Mouse (Mus musculus): Measurements from ENCODE around the gene Trp53inp2. TPM values are rescaled to one million over a fixed set of nuclear protein-coding genes. Genes with fewer than 3 reads are reported as not detected.
A peak's percentile ranks its signal among the peaks of the same experiment; 100 is the strongest.

Trp53inp2 gene
- polyA plus RNA-seq, 1 experiment from 2014 or later: 6.9 TPM

DNA sequence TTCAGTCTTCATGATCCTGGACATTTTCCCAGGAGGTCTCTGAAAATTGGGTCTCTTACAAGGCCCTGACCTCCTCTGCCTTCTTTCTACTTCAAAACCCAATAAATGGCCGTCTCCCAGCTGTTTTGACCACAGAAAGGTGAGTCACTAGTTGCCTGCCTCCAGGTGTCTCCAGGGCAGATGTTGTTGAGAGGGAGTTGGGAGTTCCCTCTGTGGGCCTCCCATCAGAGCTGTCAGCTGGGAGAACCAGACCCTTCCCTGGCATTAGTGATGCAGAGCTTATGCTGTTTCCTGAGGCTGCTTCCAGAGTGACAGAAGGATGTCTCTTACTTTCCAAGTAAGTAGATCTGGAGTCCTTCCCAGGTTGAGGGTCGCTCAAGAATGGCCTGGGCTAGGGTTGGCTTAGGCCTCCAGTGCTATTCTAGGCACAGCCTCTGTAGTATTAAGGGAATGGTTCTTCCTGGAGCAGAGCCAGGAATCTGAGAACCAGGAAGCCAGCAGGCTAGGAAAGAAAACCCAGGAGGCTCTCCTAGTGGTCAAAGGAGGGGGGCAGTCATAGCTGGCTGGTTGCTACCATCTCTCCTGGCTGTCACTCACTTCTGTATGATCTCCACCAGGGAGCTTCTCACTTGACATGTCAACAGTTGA is 2.1 kb downstream of the Trp53inp2 start:
- DNase-seq (ENCODE audit: low spot score): no peak

GRCm38 (mm10) chr2:155385090-155385489 is 4.2 kb downstream of the Trp53inp2 start:
- peak; percentile 83 for DNase-seq (ENCODE audit: low spot score)

DNA sequence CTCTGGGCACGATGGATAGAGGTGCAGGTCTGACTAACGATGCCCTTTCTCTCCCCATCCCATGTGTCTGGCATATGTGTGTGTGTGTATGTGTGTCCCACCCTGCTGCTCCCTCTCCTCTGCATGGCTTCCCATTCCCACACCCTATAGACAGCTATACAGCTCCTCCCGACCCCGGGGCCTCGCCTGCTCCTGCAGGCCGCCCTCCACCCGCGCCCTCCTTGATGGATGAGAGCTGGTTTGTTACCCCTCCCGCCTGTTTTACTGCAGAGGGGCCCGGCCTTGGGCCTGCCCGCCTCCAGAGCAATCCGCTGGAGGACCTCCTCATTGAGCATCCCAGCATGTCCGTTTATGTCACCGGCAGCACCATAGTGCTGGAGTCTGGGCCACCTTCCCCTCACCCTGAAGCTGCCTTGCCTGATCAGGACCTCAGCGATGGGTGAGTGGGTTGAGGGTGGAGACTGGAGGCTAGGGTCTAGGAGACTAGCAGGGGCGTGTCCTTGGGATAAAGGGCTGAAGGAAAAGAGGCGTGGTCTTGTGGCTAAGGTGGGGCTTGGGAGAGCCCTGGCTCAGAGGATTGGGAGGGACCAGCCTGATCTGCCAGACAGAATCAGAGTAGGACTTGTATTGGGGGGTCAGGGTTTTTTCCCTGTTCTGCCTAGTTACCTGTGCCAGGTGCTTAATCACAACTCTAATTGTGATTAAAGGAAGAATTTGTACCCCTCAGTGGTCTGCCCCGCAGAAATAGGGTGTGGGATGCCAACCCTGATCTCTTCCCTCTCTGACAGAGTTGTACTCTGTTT is 5.1 kb downstream of the Trp53inp2 start:
- DNase-seq (ENCODE audit: low spot score): no peak

DNA sequence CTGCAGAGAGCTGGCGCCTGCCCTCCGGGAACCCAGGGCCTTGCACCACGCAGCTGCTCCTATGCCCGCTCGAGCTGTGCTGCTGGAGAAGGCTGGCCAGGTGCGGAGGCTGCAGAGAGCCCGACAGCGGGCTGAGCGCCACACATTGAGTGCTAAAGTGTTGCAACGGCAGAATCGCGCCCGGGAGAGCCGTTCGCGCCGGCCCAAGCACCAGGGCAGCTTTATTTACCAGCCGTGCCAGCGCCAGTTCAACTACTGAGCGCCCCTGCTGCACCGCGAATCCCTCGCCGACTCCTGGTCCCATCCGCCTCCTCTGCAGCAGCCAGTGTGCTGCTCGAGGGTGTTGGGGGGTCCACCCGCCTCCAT is 5.7 kb downstream of the Trp53inp2 start:
- DNase-seq (ENCODE audit: low spot score): peak; percentile 8

DNA sequence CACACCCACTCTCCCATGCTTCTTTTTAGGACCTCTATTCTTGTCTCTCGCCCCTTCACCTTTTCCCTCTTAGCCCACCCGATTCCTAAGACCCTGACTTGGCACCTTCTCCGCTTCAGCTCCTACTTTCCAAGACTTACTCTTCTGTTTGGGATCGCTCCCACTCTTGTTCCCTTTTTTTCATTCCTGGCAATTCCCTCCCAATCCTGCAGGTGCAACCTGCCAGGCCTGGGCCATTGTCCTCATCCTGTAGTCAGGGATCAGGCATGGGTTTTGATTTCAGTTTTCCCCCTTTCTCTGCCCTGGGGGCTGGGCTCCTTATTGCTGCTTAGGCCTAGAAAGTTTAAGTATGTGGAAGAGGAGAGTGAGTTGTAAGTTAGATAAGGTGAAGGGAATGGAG is 6.2 kb downstream of the Trp53inp2 start:
- DNase-seq (ENCODE audit: low spot score): no peak

- DNase-seq (ENCODE audit: low spot score): no peak
Measured at GRCm38 (mm10) chr2:155388573-155388972, 7.7 kb downstream of the Trp53inp2 start.

DNA sequence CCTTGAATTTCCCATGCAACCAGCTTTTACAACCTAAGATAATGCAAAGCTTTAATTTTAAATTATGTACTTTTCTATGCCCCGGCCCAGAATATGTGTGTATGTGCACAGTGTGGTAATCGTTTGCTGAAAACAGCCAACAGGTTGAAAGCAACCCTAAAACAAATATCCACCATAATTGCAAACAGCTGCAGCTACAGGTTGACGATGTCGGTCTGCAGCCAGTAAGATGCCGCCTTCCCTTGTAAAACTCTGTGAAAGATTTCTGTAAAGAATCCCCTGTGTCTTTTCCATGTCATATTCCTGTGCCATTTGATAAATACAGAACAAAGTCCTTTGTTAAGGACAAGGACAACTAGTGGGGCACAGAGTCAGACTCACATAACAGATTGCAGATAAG is 13.7 kb downstream of the Trp53inp2 start:
- no peak for DNase-seq (ENCODE audit: low spot score)

GRCm38 (mm10) chr2:155400276-155400675 is 19.4 kb downstream of the Trp53inp2 start:
- no peak for DNase-seq (ENCODE audit: low spot score)

- DNase-seq (ENCODE audit: low spot score): no peak
Measured at GRCm38 (mm10) chr2:155401926-155402325, 21.1 kb downstream of the Trp53inp2 start.

GRCm38 (mm10) chr2:155404635-155405034 is 23.8 kb downstream of the Trp53inp2 start:
- DNase-seq (ENCODE audit: low spot score): no peak

- no peak for DNase-seq (ENCODE audit: low spot score)
Measured at GRCm38 (mm10) chr2:155420911-155421310, 40.1 kb downstream of the Trp53inp2 start.

DNA sequence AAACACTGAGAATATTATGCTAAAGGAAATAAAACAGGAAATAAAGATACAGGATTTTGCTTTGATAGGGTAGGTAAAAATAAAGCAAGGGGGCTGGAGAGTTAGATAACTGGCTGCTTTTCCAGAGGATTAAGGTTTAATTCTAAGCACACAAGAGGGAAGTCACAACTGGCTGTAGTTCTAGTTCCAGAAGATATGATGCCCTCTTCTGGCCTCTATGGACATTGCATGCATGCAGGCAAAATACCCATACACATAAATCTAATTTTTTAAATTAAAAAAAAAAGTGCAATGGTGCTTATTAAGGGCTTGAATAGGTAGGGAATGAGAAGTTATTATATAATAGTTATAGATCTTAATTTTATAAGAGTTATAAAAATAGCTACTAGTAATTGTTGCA is 55.6 kb downstream of the Trp53inp2 start:
- peak; percentile 34 for DNase-seq (ENCODE audit: low spot score)

MicroRNA genes within 50 kb of the gene (microRNA counts, 519-probe panel; counts per million panel counts)
- microRNA mmu-miR-695: 473 counts per million, percentile 71 among the panel's probes with 10 or more counts

Small RNAs within 50 kb of the gene (microRNA-seq; reads per million reads assigned to microRNA genes)
- gene Mir695 (ENCODE audit: borderline number of aligned reads): not detected

Other genes with a start within 250 kb of the Trp53inp2 start
- 30.8 and 36.7 TPM in 2 replicates for gene Itch, start 247.6 kb upstream of the Trp53inp2 start, polyA plus RNA-seq (2015; fragmentation: Nextera tagmentation; extraction: Ambion mirVana)
- 410 and 468 TPM in 2 replicates for gene Dynlrb1, start 144.5 kb upstream of the Trp53inp2 start, polyA plus RNA-seq (2015; fragmentation: Nextera tagmentation; extraction: Ambion mirVana)
- gene Map1lc3a, start 104.8 kb upstream of the Trp53inp2 start, polyA plus RNA-seq (2015; fragmentation: Nextera tagmentation; extraction: Ambion mirVana): 74.0 and 84.3 TPM in 2 replicates
- gene Pigu, start 23.6 kb upstream of the Trp53inp2 start, polyA plus RNA-seq (2015; fragmentation: Nextera tagmentation; extraction: Ambion mirVana): 30.7 and 39.2 TPM in 2 replicates
- gene Ncoa6, start 92.8 kb downstream of the Trp53inp2 start, polyA plus RNA-seq (2015; fragmentation: Nextera tagmentation; extraction: Ambion mirVana): 14.9 and 17.7 TPM in 2 replicates
- gene Acss2, start 136.9 kb downstream of the Trp53inp2 start, polyA plus RNA-seq (2015; fragmentation: Nextera tagmentation; extraction: Ambion mirVana): 29.8 and 35.7 TPM in 2 replicates
- 2.8 and 3.6 TPM in 2 replicates for gene Ggt7, start 137.2 kb downstream of the Trp53inp2 start, polyA plus RNA-seq (2015; fragmentation: Nextera tagmentation; extraction: Ambion mirVana)
- gene Gss, start 211.8 kb downstream of the Trp53inp2 start, polyA plus RNA-seq (2015; fragmentation: Nextera tagmentation; extraction: Ambion mirVana): 29.4 and 33.8 TPM in 2 replicates
- gene Myh7b, start 230.2 kb downstream of the Trp53inp2 start, polyA plus RNA-seq (2015; fragmentation: Nextera tagmentation; extraction: Ambion mirVana): 0.17 and 0.18 TPM in 2 replicates